Mouse (Mus musculus) limb, embryonic 12.5 days (tissue): ENCODE results near the gene Rin2. TPM values are rescaled to one million over a fixed set of nuclear protein-coding genes. Genes with fewer than 3 reads are reported as not detected.

Experiments
- ATAC-seq: fragments of 200-750 bp; cut with Nextera tagmentation; 2 replicates; pipeline ENCODE4 v1.8.0; 2017; ENCODE audit warnings: low read depth, moderate TSS enrichment; ENCODE audit not compliant: insufficient number of reproducible peaks, insufficient read depth, low FRiP score, low TSS enrichment
- H3K27ac ChIP-seq: fragments of 300-500 bp; sonication (generic); 2 replicates; pipeline ENCODE4 v1.5.1; 2016; ENCODE audit warnings: mild to moderate bottlenecking, moderate library complexity
- H3K27me3 ChIP-seq: fragments of 300-500 bp; sonication (generic); 2 replicates; pipeline ENCODE4 v1.6.1; 2016; ENCODE audit warnings: mild to moderate bottlenecking, moderate library complexity
- H3K36me3 ChIP-seq: fragments of 300-500 bp; sonication (generic); 2 replicates; pipeline ENCODE4 v1.6.1; 2016; ENCODE audit warnings: mild to moderate bottlenecking, moderate library complexity
- H3K4me1 ChIP-seq: fragments of 300-500 bp; sonication (generic); replicated peaks from 2 replicates; pipeline ENCODE4 v1.6.1; 2016
- H3K4me2 ChIP-seq: fragments of 300-500 bp; sonication (generic); 2 replicates; pipeline ENCODE4 v1.6.1; 2016; ENCODE audit warnings: mild to moderate bottlenecking, moderate library complexity
- H3K4me3 ChIP-seq: fragments of 300-500 bp; sonication (generic); replicated peaks from 2 replicates; pipeline ENCODE4 v1.5.1; 2016; ENCODE audit warnings: mild to moderate bottlenecking
- H3K9ac ChIP-seq: fragments of 300-500 bp; sonication (generic); replicated peaks from 2 replicates; pipeline ENCODE4 v1.6.1; 2016; ENCODE audit warnings: mild to moderate bottlenecking, moderate library complexity
- H3K9me3 ChIP-seq: fragments of 300-500 bp; sonication (generic); 2 replicates; pipeline ENCODE4 v1.6.1; 2016; ENCODE audit warnings: mild to moderate bottlenecking, moderate library complexity
- WGBS: fragments of 180-500 bp; shearing (Covaris S2); methylation state at CpG from one replicate; pipeline ENCODE4 v1.1.7; 2016; 5-methylcytosine and 5-hydroxymethylcytosine counted together
- polyA plus RNA-seq: library from polyadenylated mRNA; unstranded; fragments of >200 nt; fragmentation: Nextera tagmentation; extraction: Ambion mirVana; gene quantifications from 2 replicates; pipeline ENCODE4 v1.2.1, GENCODE M21; 2016

Rin2 gene
- polyA plus RNA-seq, 1 experiment from 2014 or later = 34.9 TPM

- Histone ChIP-seq H3K9me3 (no peaks in the 10 kb centered on the region), H3K4me2 (peak overlapping the region; percentile 35), H3K27ac (peak overlapping the region; percentile 93), H3K4me3 (no peak overlapping the region), H3K4me1 (peaks cover 27% of the 10 kb centered on the region), H3K27me3 (no peaks in the 10 kb centered on the region), H3K36me3 (no peaks in the 10 kb centered on the region), H3K9ac (no peak overlapping the region)
- WGBS = 37% methylated on average over 17 of the region's 17 CpGs
- peak; percentile 94 for ATAC-seq
Observed at GRCm38 (mm10) chr2:145831949-145832835, 157.2 kb downstream of the Rin2 start.

DNA sequence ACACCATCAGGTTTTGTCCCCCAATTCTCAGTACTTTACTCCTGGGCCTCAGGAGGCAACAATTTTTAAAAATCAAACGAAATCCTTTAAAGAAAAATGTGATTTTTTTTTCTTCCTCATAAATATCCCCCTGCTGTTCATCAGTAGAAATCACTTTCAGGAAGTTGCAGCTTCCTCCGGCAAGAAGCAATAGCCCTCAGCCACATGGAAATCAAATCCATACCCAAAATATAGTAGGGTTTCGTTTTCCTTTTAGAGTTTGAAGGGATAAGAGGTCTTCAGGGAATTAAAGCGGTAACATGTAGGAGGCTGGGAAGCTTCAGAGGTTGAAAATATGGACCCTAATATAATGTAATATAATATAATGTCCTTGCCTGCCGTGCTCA, 157.8 kb downstream of the Rin2 start:
- Histone ChIP-seq H3K27me3 (no peaks in the 10 kb centered on the region), H3K9ac (no peak overlapping the region), H3K4me1 (peaks cover 27% of the 10 kb centered on the region), H3K27ac (peak overlapping the region; percentile 93), H3K4me3 (no peak overlapping the region), H3K9me3 (no peaks in the 10 kb centered on the region), H3K4me2 (peak overlapping the region; percentile 35), H3K36me3 (no peaks in the 10 kb centered on the region)
- 31% methylated on average over 5 of the region's 5 CpGs for WGBS
- 0 out of 2 replicates have a peak, but pooled peaks have one; percentile 7 for ATAC-seq

DNA sequence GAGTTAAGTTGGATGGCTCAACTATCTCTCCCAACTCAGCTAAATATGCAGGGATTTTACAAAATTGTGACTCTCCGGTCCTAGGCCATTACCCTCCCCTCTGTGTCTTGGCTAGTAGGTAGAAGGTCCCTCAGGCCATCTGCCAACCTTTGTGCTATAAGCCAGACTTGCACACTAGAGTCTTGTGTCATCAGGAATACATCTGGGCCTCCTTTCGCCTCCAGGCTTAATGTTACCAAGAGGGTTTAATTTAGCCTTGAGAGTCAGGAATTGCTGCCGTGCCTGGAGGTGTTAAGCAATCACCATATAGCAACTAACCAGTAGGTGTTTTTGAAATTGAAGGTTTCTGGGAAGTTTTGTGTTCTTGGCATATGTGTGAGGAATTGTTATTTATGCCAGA, 158.3 kb downstream of the Rin2 start:
- WGBS = 47% methylated on average over 3 of the region's 3 CpGs
- no peak overlapping the region for H3K4me2 ChIP-seq

DNA sequence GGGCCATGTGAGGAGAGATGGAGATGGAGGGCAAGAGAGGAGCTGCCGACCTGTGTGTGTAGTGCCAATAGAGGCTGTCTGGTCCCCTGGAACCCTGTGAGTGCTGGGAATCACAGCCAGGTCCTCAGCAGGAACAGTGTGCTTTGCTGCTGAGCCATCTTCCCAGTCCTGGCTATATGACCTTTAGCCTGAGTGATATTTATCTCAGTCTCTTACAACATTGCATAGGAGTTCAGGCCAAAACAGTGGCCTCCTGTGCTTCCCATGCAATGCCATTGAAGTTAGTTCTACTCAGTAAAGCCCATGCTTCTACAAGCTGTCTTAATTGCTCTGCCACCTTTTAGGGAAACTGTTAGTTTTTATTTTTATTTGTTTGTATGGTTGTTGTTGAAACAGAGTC, 160.9 kb downstream of the Rin2 start:
- ATAC-seq = no peak
- no peaks in the 10 kb centered on the region for H3K9me3 ChIP-seq
- no peak overlapping the region for H3K4me3 ChIP-seq
- H3K9ac ChIP-seq = no peak overlapping the region
- no peaks in the 10 kb centered on the region for H3K27me3 ChIP-seq
- no peak overlapping the region for H3K27ac ChIP-seq
- peaks cover 30% of the 10 kb centered on the region for H3K4me1 ChIP-seq
- H3K36me3 ChIP-seq = no peaks in the 10 kb centered on the region
- no peak overlapping the region for H3K4me2 ChIP-seq
- 94% methylated on average over 1 of the region's 1 CpGs for WGBS

More for the DNA sequence above, 158.3 kb downstream of the Rin2 start:
- Histone ChIP-seq H3K4me1 (peaks cover 28% of the 10 kb centered on the region), H3K27ac (peak overlapping the region; percentile 93), H3K4me3 (no peak overlapping the region), H3K9ac (no peak overlapping the region), H3K27me3 (no peaks in the 10 kb centered on the region), H3K36me3 (no peaks in the 10 kb centered on the region), H3K9me3 (no peaks in the 10 kb centered on the region)
- ATAC-seq = no peak

- H3K9me3 ChIP-seq = no peaks in the 10 kb centered on the region
- H3K36me3 ChIP-seq = no peaks in the 10 kb centered on the region
- no peak overlapping the region for H3K4me3 ChIP-seq
- H3K27me3 ChIP-seq = no peaks in the 10 kb centered on the region
- H3K4me1 ChIP-seq = peaks cover 10% of the 10 kb centered on the region; the same call in 1 of the 2 replicates
- ATAC-seq = no peak
- 79% methylated on average over 3 of the region's 3 CpGs for WGBS
- H3K4me2 ChIP-seq = no peak overlapping the region
- no peak overlapping the region for H3K9ac ChIP-seq
- no peak overlapping the region for H3K27ac ChIP-seq
Observed at GRCm38 (mm10) chr2:145838675-145839074, 163.7 kb downstream of the Rin2 start.

- Histone ChIP-seq H3K27me3 (no peaks in the 10 kb centered on the region), H3K27ac (no peak overlapping the region), H3K4me1 (peaks cover 9% of the 10 kb centered on the region; the same call in 1 of the 2 replicates), H3K9ac (no peak overlapping the region), H3K4me3 (no peak overlapping the region), H3K4me2 (no peak overlapping the region), H3K36me3 (0 out of 2 replicates have a peak, but pooled peaks cover under 1% of the 10 kb centered on the region), H3K9me3 (no peaks in the 10 kb centered on the region)
- 79% methylated on average over 9 of the region's 9 CpGs for WGBS
- ATAC-seq = no peak
Observed at GRCm38 (mm10) chr2:145839565-145840315, 164.7 kb downstream of the Rin2 start.

DNA sequence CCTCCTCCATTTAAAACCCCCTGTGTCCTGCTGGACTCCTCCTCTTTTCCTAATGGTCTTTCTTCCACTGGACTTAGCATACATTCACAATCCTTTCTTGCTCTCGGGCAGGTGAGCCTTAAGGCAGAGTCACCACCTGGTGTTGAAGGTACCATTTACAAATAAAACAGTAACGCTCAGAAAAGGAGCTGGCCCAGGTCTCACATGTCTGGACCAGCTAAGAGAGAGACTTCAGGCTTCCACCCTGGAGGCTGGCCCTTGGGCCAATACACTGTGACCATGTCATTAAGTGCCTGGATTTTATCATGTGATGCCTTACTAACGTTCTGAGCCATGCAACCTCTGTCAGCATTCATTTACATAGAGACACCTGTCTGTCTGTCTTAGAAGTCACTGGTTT, 165.3 kb downstream of the Rin2 start:
- H3K36me3 ChIP-seq = 0 out of 2 replicates have a peak, but pooled peaks cover 6% of the 10 kb centered on the region
- H3K27me3 ChIP-seq = no peaks in the 10 kb centered on the region
- no peak overlapping the region for H3K4me2 ChIP-seq
- H3K4me1 ChIP-seq = peaks cover 9% of the 10 kb centered on the region; the same call in 1 of the 2 replicates
- no peak for ATAC-seq
- no peaks in the 10 kb centered on the region for H3K9me3 ChIP-seq
- H3K9ac ChIP-seq = no peak overlapping the region
- no peak overlapping the region for H3K27ac ChIP-seq
- no peak overlapping the region for H3K4me3 ChIP-seq
- 68% methylated on average over 3 of the region's 3 CpGs for WGBS

GRCm38 (mm10) chr2:145840910-145841870, 166.2 kb downstream of the Rin2 start:
- Histone ChIP-seq H3K9me3 (no peaks in the 10 kb centered on the region), H3K4me3 (no peak overlapping the region), H3K27me3 (no peaks in the 10 kb centered on the region), H3K9ac (no peak overlapping the region), H3K4me2 (no peak overlapping the region), H3K36me3 (peaks cover 6% of the 10 kb centered on the region; the same call in 1 of the 2 replicates), H3K27ac (no peak overlapping the region), H3K4me1 (peaks cover 9% of the 10 kb centered on the region; the same call in 1 of the 2 replicates)
- 57% methylated on average over 12 of the region's 12 CpGs for WGBS
- ATAC-seq = no peak

- H3K27me3 ChIP-seq = no peaks in the 10 kb centered on the region
- no peak for ATAC-seq
- peaks cover 9% of the 10 kb centered on the region; the same call in 1 of the 2 replicates for H3K4me1 ChIP-seq
- H3K36me3 ChIP-seq = peaks cover 11% of the 10 kb centered on the region; the same call in 1 of the 2 replicates
- no peak overlapping the region for H3K4me3 ChIP-seq
- H3K4me2 ChIP-seq = no peak overlapping the region
- 90% methylated on average over 6 of the region's 6 CpGs for WGBS
- H3K9me3 ChIP-seq = no peaks in the 10 kb centered on the region
- H3K9ac ChIP-seq = no peak overlapping the region
- no peak overlapping the region for H3K27ac ChIP-seq
Observed at GRCm38 (mm10) chr2:145843322-145843721, 168.3 kb downstream of the Rin2 start.

- WGBS = 75% methylated on average over 3 of the region's 3 CpGs
- H3K27me3 ChIP-seq = no peaks in the 10 kb centered on the region
- no peak overlapping the region for H3K4me3 ChIP-seq
- peaks cover 34% of the 10 kb centered on the region for H3K4me1 ChIP-seq
- H3K4me2 ChIP-seq = no peak overlapping the region
- no peak overlapping the region for H3K9ac ChIP-seq
- no peaks in the 10 kb centered on the region for H3K9me3 ChIP-seq
- no peak overlapping the region for H3K27ac ChIP-seq
- no peak for ATAC-seq
- peaks cover 11% of the 10 kb centered on the region; the same call in 1 of the 2 replicates for H3K36me3 ChIP-seq
Observed at GRCm38 (mm10) chr2:145846595-145846994, 171.6 kb downstream of the Rin2 start.
